17 mouse cellular contexts compared by ENCODE assay signal in the genomic region with DNA sequence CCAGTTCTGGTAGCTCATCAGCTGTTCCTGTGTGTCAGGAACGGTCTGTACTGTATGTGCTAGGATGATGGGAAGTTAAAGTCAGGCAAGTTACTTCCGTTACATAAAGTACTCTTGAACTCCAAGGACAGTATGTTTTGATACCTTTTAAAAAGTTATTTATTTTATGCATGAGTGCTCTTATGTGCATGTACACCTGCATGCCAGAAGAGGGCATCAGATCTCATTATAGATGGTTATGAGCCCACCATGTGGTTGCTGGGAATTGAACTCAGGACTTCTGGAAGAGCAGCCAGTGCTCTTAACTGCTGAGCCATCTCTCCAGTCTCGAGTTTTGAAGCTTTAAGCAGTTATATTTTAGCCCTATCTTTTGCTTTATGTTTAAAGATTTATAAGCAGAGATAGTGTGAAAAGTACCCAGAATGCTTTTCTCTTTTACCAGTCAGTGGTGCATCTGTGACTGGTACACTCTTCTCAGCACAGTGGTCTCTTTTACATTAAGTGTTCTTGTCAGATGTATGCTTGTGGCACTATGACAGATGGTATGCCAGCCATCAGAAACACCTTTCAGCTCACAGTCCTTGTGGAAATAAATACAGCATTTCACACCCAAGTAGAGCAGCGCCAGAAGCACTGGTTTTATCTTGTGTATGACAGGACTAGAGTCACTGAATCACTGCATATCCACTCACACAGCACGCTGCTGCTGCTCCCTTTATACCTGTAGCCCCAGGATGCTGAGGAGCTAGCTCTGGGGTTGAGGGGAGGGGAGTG. TPM values are rescaled to one million over a fixed set of nuclear protein-coding genes. Genes with fewer than 3 reads are reported as not detected.
DNase-seq lines count a peak whose midpoint lies in the region; ATAC-seq and TF ChIP-seq lines count a peak whose summit lies in the region.
"Had no signal": no experiment of that assay in that cellular context is flagged by ENCODE, and none has a peak within 500 bp of the region (broad histone marks: within the 10 kb centered on the region; RNA-seq: fewer than 3 reads in every experiment).

No protein-coding gene starts in this region.

- H3K27me3 ChIP-seq in heart, adult 2 months (ENCODE audit: control insufficient read depth, insufficient read depth, low read length), result no peaks in the 10 kb centered on the region
- H3K27me3 ChIP-seq in ES-Bruce4 (ENCODE audit: control insufficient read depth, insufficient read depth, low read length, poor library complexity, severe bottlenecking), result no peaks in the 10 kb centered on the region
- no peaks in the 10 kb centered on the region for H3K27me3 ChIP-seq in forebrain, postnatal 0 days (ENCODE audit: insufficient read depth, low read length)
- H3K27me3 ChIP-seq: hindbrain, embryonic 12.5 days; midbrain, embryonic 12.5 days had no signal

- H3K79me2 ChIP-seq in heart, adult 2 months (replicated peaks; ENCODE audit: control insufficient read depth, insufficient read depth, low read length), result peaks cover 4% of the 10 kb centered on the region; the same call in 1 of the 2 replicates

- no peak overlapping the region for H3K9ac ChIP-seq in heart, adult 2 months (ENCODE audit: low read depth, low read length)
- H3K9ac ChIP-seq in ES-Bruce4 (ENCODE audit: low read depth, poor library complexity, severe bottlenecking), result no peak overlapping the region
- no peak overlapping the region for H3K9ac ChIP-seq in forebrain, postnatal 0 days
- H3K9ac ChIP-seq: hindbrain, embryonic 12.5 days; midbrain, embryonic 12.5 days had no signal

- no peak for TF ChIP-seq EP300 in heart, adult 2 months (IDR thresholded peaks at IDR 0.05; ENCODE audit: insufficient read depth, low read depth, low read length)
- TF ChIP-seq EP300 in ES-Bruce4 (IDR thresholded peaks at IDR 0.05; ENCODE audit: insufficient read depth, low read depth, low read length), result no peak

- no peak overlapping the region for H3K4me2 ChIP-seq in forebrain, postnatal 0 days (ENCODE audit: low read depth)
- H3K4me2 ChIP-seq: hindbrain, embryonic 12.5 days; midbrain, embryonic 12.5 days had no signal

- peak; percentile 55 for ATAC-seq in forebrain, postnatal 0 days
- ATAC-seq: intestine, embryonic 16.5 days had no signal

- TF ChIP-seq POLR2A in heart, adult 2 months (IDR thresholded peaks at IDR 0.05; ENCODE audit: insufficient read depth, low read depth, low read length), result no peak
- TF ChIP-seq POLR2A in ES-Bruce4 (IDR thresholded peaks at IDR 0.05; ENCODE audit: insufficient read depth, low read length), result no peak

- peaks cover 43% of the 10 kb centered on the region for H3K36me3 ChIP-seq in heart, adult 2 months (ENCODE audit: control insufficient read depth, insufficient read depth, low read length)
- peaks cover 94% of the 10 kb centered on the region for H3K36me3 ChIP-seq in ES-Bruce4 (ENCODE audit: control insufficient read depth, insufficient read depth, low read length, poor library complexity, severe bottlenecking)
- peaks cover 78% of the 10 kb centered on the region for H3K36me3 ChIP-seq in forebrain, postnatal 0 days (ENCODE audit: insufficient read depth)

- no peak for DNase-seq in heart, adult 2 months
- DNase-seq in heart, adult 9 months (ENCODE audit: low spot score in 2 of 2), result no peak
- DNase-seq in kidney, adult 9 months, result peak; percentile 7
- no peak for DNase-seq in kidney, postnatal 14 days
- peak; percentile 34 for DNase-seq in forebrain, postnatal 0 days
- DNase-seq in right cerebral cortex, postnatal 14 days, result no peak
- DNase-seq: adrenal gland, adult 8-10 months; cerebellum, adult 8-10 months; gastrocnemius, postnatal 36 days; kidney, postnatal 36 days; left cerebral cortex, postnatal 4 days; lung, postnatal 4 days; thymus, adult 2 months had no signal

- no peak overlapping the region for H3K4me3 ChIP-seq in heart, adult 2 months
- no peak overlapping the region for H3K4me3 ChIP-seq in ES-Bruce4 (ENCODE audit: low read depth, low read length)
- no peak overlapping the region for H3K4me3 ChIP-seq in forebrain, postnatal 0 days (ENCODE audit: low read depth, low read length)
- H3K4me3 ChIP-seq: hindbrain, embryonic 12.5 days; midbrain, embryonic 12.5 days had no signal

- H3K9me3 ChIP-seq in ES-Bruce4 (replicated peaks; ENCODE audit: control insufficient read depth, insufficient read depth, low read length, poor library complexity, severe bottlenecking), result no peaks in the 10 kb centered on the region
- H3K9me3 ChIP-seq in forebrain, postnatal 0 days (ENCODE audit: low read length), result no peaks in the 10 kb centered on the region
- H3K9me3 ChIP-seq: hindbrain, embryonic 12.5 days; midbrain, embryonic 12.5 days had no signal

- H3K27ac ChIP-seq in heart, adult 2 months, result no peak overlapping the region
- 0 out of 2 replicates have a peak overlapping the region, but pooled peaks have one; percentile 6 for H3K27ac ChIP-seq in ES-Bruce4 (ENCODE audit: insufficient read depth, low read length)
- peak overlapping the region; percentile 40; the same call in 1 of the 2 replicates for H3K27ac ChIP-seq in forebrain, postnatal 0 days (ENCODE audit: low read depth, low read length)
- H3K27ac ChIP-seq: hindbrain, embryonic 12.5 days; midbrain, embryonic 12.5 days had no signal

- intact Hi-C loops in heart, adult 2 months (cut with DNase I), result loop anchor here (10.0 kb wide), 1 partner anchor 87 kb away; the partner anchor contains the start of genes Dusp13 and Samd8

- H3K4me1 ChIP-seq in heart, adult 2 months (ENCODE audit: control insufficient read depth, insufficient read depth, low read length), result peaks cover 12% of the 10 kb centered on the region
- H3K4me1 ChIP-seq in ES-Bruce4 (ENCODE audit: control insufficient read depth, insufficient read depth, low read length), result no peaks in the 10 kb centered on the region
- H3K4me1 ChIP-seq in forebrain, postnatal 0 days (ENCODE audit: insufficient read depth), result no peaks in the 10 kb centered on the region

- WGBS in heart, adult 2 months, result 65% methylated on average over 5 of the region's 5 CpGs
- WGBS in forebrain, postnatal 0 days, result 82% methylated on average over 5 of the region's 5 CpGs

- peak; percentile 55 for TF ChIP-seq CTCF in heart, adult 2 months (IDR thresholded peaks at IDR 0.05)
- no peak for TF ChIP-seq CTCF in ES-Bruce4 (IDR thresholded peaks at IDR 0.05; ENCODE audit: low read depth, low read length)
- TF ChIP-seq CTCF in forebrain, postnatal 0 days (IDR thresholded peaks at IDR 0.05; ENCODE audit: low read depth), result peak; percentile 39; the same call in 1 of the 2 replicates

RNA-seq across cellular contexts. Expression of gene Comtd1, which starts 6.8 kb away (rescaled TPM):
- 1 to 10 TPM; 5.6 to 8.3 TPM for total RNA-seq in heart, adult 2 months (2021)
- polyA plus RNA-seq in heart, adult 2 months (2012; rRNA removed), result 6.6 and 10.2 TPM in 2 replicates
- 12.8 and 19.4 TPM in 2 replicates for polyA plus RNA-seq in ES-Bruce4 (2011; ENCODE audit: insufficient read depth, insufficient read length, low read depth, missing spikeins)
- 23.4 and 32.4 TPM in 2 replicates for total RNA-seq in forebrain, postnatal 0 days (2014; rRNA removed)
- 48.8 and 50.6 TPM in 2 replicates for polyA plus RNA-seq in forebrain, postnatal 0 days (2015; fragmentation: Nextera tagmentation; extraction: Ambion mirVana)

RNA-seq across cellular contexts. Expression of gene Vdac2, which starts 17.0 kb away (rescaled TPM):
- 100 to 1,000 TPM; 441 to 506 TPM for total RNA-seq in heart, adult 2 months (2021)
- polyA plus RNA-seq in heart, adult 2 months (2012; rRNA removed), result 228 and 349 TPM in 2 replicates
- 358 and 367 TPM in 2 replicates for polyA plus RNA-seq in ES-Bruce4 (2011; ENCODE audit: insufficient read depth, insufficient read length, low read depth, missing spikeins)
- 201 and 204 TPM in 2 replicates for total RNA-seq in forebrain, postnatal 0 days (2014; rRNA removed)
- 264 and 294 TPM in 2 replicates for polyA plus RNA-seq in forebrain, postnatal 0 days (2015; fragmentation: Nextera tagmentation; extraction: Ambion mirVana)

Comparison
In these comparisons a context has a peak if more than half of its experiments do, and no peak if none do; other contexts are left out.
1. DNase-seq: peak in kidney, adult 9 months (single experiment) and forebrain, postnatal 0 days (single experiment); none in heart, adult 2 months (0 of 2), heart, adult 9 months (0 of 2), kidney, postnatal 14 days (single experiment) and right cerebral cortex, postnatal 14 days (single experiment).